Mouse (Mus musculus) C2C12 (cell line): ENCODE measurements at regions not wholly inside any gene's neighbourhood (a gene's known extent, or its start where the extent isn't known, plus 50 kb on each side); places are given as distances from the start of the nearest gene placed in this dataset.

Experiments used
- CTCF ChIP-seq: IDR thresholded peaks from one replicate; pipeline ENCODE4 v1.5.1; 2011; ENCODE audit not compliant: control insufficient read depth, insufficient read depth, insufficient read length
- MYOD1 ChIP-seq: IDR thresholded peaks from one replicate; pipeline ENCODE4 v1.6.1; 2011; ENCODE audit warnings: low read depth; ENCODE audit not compliant: control insufficient read depth, insufficient read length
- MYOG ChIP-seq: IDR thresholded peaks from one replicate; pipeline ENCODE4 v1.6.1; 2011; ENCODE audit not compliant: control insufficient read depth, insufficient read length; ENCODE audit errors: extremely low read depth
- USF1 ChIP-seq: IDR thresholded peaks from one replicate; pipeline ENCODE4 v1.6.1; 2011; ENCODE audit warnings: low read depth, mild to moderate bottlenecking, control low read depth, moderate library complexity

DNA sequence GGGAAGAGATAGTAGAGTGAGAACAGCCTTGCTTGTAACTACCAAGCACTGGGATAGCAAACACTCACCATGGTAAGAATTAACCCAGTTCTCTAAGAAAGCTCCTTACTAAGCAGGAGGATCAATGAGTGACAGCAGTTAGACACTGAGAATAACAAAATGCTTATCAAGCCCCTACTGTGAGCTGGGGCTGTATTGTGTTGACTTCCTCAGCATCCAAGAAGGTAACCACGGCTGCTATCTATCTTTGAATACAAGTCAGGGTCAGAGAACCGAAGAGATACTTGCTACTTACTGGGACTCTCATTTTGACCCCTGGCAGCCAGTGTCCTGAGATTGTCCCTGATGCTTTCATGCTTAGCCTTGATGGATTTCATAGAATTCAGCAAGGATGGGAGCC is 1248.4 kb upstream of the A1bg start:
- TF ChIP-seq MYOD1 (no peak), MYOG (no peak), USF1 (no peak), CTCF (no peak)
